Mouse (Mus musculus) right cerebral cortex, postnatal 10 days (tissue): Measurements from ENCODE around the gene Olfr322.
"Not testable (repeated sequence)": the region's sequence is repeated elsewhere in the genome, so short reads cannot be mapped to it uniquely, and the experiment has no call there.

Experiments
- DNase-seq, 2 experiments: peaks; one replicate each; pipeline ENCODE4 v3.0.0; 2021; ENCODE audit warnings: low spot score in 2 of 2

Olfr322 gene

GRCm38 (mm10) chr11:58658596-58658995 lies at the start of gene Olfr322:
TSS of gene Olfr322 (plus strand) at chr11:58658782.
- DNase-seq = no peak

GRCm38 (mm10) chr11:58613359-58613758 lies 45.2 kb upstream of the Olfr322 start:
- no peak for DNase-seq

GRCm38 (mm10) chr11:58614526-58614925 lies 44.1 kb upstream of the Olfr322 start:
- no peak for DNase-seq

- no peak for DNase-seq
Observed at GRCm38 (mm10) chr11:58615975-58616374, 42.6 kb upstream of the Olfr322 start, which contains the start of gene 2210407C18Rik. TSS of gene 2210407C18Rik (minus strand) at chr11:58616075.

GRCm38 (mm10) chr11:58618369-58618768 lies 40.2 kb upstream of the Olfr322 start:
- DNase-seq = no peak

GRCm38 (mm10) chr11:58618793-58619192 lies 39.8 kb upstream of the Olfr322 start:
- no peak for DNase-seq

- DNase-seq = no peak
Observed at GRCm38 (mm10) chr11:58626146-58626545, 32.4 kb upstream of the Olfr322 start.

GRCm38 (mm10) chr11:58630401-58630800 lies 28.2 kb upstream of the Olfr322 start, which contains the start of gene Olfr323:
TSS of gene Olfr323 (minus strand) at chr11:58630501.
- DNase-seq = no peak

- DNase-seq = no peak
Observed at GRCm38 (mm10) chr11:58634878-58635277, 23.7 kb upstream of the Olfr322 start.

- DNase-seq = peak; percentile 39 to 59
Observed at GRCm38 (mm10) chr11:58636376-58636977, 22.1 kb upstream of the Olfr322 start.

GRCm38 (mm10) chr11:58638176-58638701 lies 20.3 kb upstream of the Olfr322 start:
- DNase-seq = no peak

- DNase-seq = peak; percentile 24 to 32
Observed at GRCm38 (mm10) chr11:58640272-58640867, 18.2 kb upstream of the Olfr322 start, which contains the start of gene Trim58. TSS of gene Trim58 (plus strand) at chr11:58640465.

- DNase-seq = no peak
Observed at GRCm38 (mm10) chr11:58641057-58641456, 17.5 kb upstream of the Olfr322 start.

- DNase-seq = no peak
Observed at GRCm38 (mm10) chr11:58641638-58642358, 16.8 kb upstream of the Olfr322 start.

GRCm38 (mm10) chr11:58643350-58643749 lies 15.2 kb upstream of the Olfr322 start:
- peak; percentile 34 to 48 for DNase-seq

GRCm38 (mm10) chr11:58655151-58655550 lies 3.4 kb upstream of the Olfr322 start:
- DNase-seq = no peak

- DNase-seq = no peak
Observed at GRCm38 (mm10) chr11:58669252-58669651, 10.7 kb downstream of the Olfr322 start.

GRCm38 (mm10) chr11:58671825-58672224 lies 13.2 kb downstream of the Olfr322 start:
- no peak for DNase-seq

GRCm38 (mm10) chr11:58680799-58681198 lies 22.2 kb downstream of the Olfr322 start, which contains the start of gene Olfr320:
TSS of gene Olfr320 (plus strand) at chr11:58681099.
- DNase-seq = no peak

GRCm38 (mm10) chr11:58698862-58699261 lies 40.3 kb downstream of the Olfr322 start, which contains the start of gene Olfr319:
TSS of gene Olfr319 (plus strand) at chr11:58699162.
- no peak for DNase-seq

- DNase-seq = no peak
Observed at GRCm38 (mm10) chr11:58709086-58709485, 50.5 kb downstream of the Olfr322 start.

GRCm38 (mm10) chr11:58717723-58718122 lies 59.1 kb downstream of the Olfr322 start:
- not testable (repeated sequence) for DNase-seq
